Mouse (Mus musculus): ENCODE data around the gene Slc7a8. TPM values are rescaled to one million over a fixed set of nuclear protein-coding genes. Genes with fewer than 3 reads are reported as not detected.

Gene Slc7a8
- polyA plus RNA-seq, 1 experiment = 352 TPM

GRCm38 (mm10) chr14:54686522-54687143 is 95.1 kb downstream of the Slc7a8 start, which contains the start of gene Acin1:
TSS of gene Acin1 (minus strand) at chr14:54686931.
- WGBS = under 1% methylated on average over 44 of the region's 44 CpGs
- peak; percentile 100 for DNase-seq
- Histone ChIP-seq H3K4me3 (ENCODE audit: insufficient read depth, low read depth, low read length) (peak within 1 kb of the TSS; percentile 98), H3K4me1 (ENCODE audit: control insufficient read depth, insufficient read depth, low read length) (peaks cover 7% of the 10 kb centered on the region; the same call in 1 of the 2 replicates), H3K27ac (ENCODE audit: insufficient read depth, low read depth, low read length) (peak within 1 kb of the TSS; percentile 99), H3K27me3 (replicated peaks; ENCODE audit: control insufficient read depth, insufficient read depth, low read length) (no peaks in the 10 kb centered on the region), H3K36me3 (ENCODE audit: control insufficient read depth, insufficient read depth, low read length) (no peaks in the 10 kb centered on the region; the same call in none of the 2 replicates)
- peak; percentile 80 for TF ChIP-seq POLR2A (IDR thresholded peaks at IDR 0.05; ENCODE audit: low read depth, low read length)
- TF ChIP-seq CTCF (conservative IDR thresholded peaks at IDR 0.05; ENCODE audit: insufficient read depth, insufficient read length, low read depth, low read length) = no peak

- peaks cover 7% of the 10 kb centered on the region; the same call in 1 of the 2 replicates for H3K4me1 ChIP-seq (ENCODE audit: control insufficient read depth, insufficient read depth, low read length)
- no peaks in the 10 kb centered on the region; the same call in none of the 2 replicates for H3K36me3 ChIP-seq (ENCODE audit: control insufficient read depth, insufficient read depth, low read length)
- no peak for TF ChIP-seq POLR2A (IDR thresholded peaks at IDR 0.05; ENCODE audit: low read depth, low read length)
- peak; percentile 29; the same call in 1 of the 2 replicates for TF ChIP-seq CTCF (conservative IDR thresholded peaks at IDR 0.05; ENCODE audit: insufficient read depth, insufficient read length, low read depth, low read length)
- peak within 1 kb of the TSS; percentile 99 for H3K27ac ChIP-seq (ENCODE audit: insufficient read depth, low read depth, low read length)
- H3K4me3 ChIP-seq (ENCODE audit: insufficient read depth, low read depth, low read length) = peak within 1 kb of the TSS; percentile 98
- under 1% methylated on average over 40 of the region's 41 CpGs for WGBS
- H3K27me3 ChIP-seq (replicated peaks; ENCODE audit: control insufficient read depth, insufficient read depth, low read length) = no peaks in the 10 kb centered on the region
- DNase-seq = peak; percentile 89
These were observed 95.7 kb downstream of the Slc7a8 start, which contains the start of gene 1700123O20Rik for GRCm38 (mm10) chr14:54686063-54686521. TSS of gene 1700123O20Rik (plus strand) at chr14:54686216.

GRCm38 (mm10) chr14:54685471-54685870 is 96.3 kb downstream of the Slc7a8 start:
- Histone ChIP-seq H3K36me3 (ENCODE audit: control insufficient read depth, insufficient read depth, low read length) (no peaks in the 10 kb centered on the region; the same call in none of the 2 replicates), H3K27me3 (replicated peaks; ENCODE audit: control insufficient read depth, insufficient read depth, low read length) (no peaks in the 10 kb centered on the region), H3K27ac (ENCODE audit: insufficient read depth, low read depth, low read length) (peak overlapping the region; percentile 99), H3K4me3 (ENCODE audit: insufficient read depth, low read depth, low read length) (peak overlapping the region; percentile 93), H3K4me1 (ENCODE audit: control insufficient read depth, insufficient read depth, low read length) (peaks cover 7% of the 10 kb centered on the region; the same call in 1 of the 2 replicates)
- DNase-seq = no peak
- no peak for TF ChIP-seq POLR2A (IDR thresholded peaks at IDR 0.05; ENCODE audit: low read depth, low read length)
- TF ChIP-seq CTCF (conservative IDR thresholded peaks at IDR 0.05; ENCODE audit: insufficient read depth, insufficient read length, low read depth, low read length) = no peak
- WGBS = 1% methylated on average over 8 of the region's 8 CpGs

GRCm38 (mm10) chr14:54682396-54682795 is 99.3 kb downstream of the Slc7a8 start:
- no peaks in the 10 kb centered on the region for H3K27me3 ChIP-seq (replicated peaks; ENCODE audit: control insufficient read depth, insufficient read depth, low read length)
- H3K4me1 ChIP-seq (ENCODE audit: control insufficient read depth, insufficient read depth, low read length) = 0 out of 2 replicates have a peak, but pooled peaks cover 10% of the 10 kb centered on the region
- TF ChIP-seq POLR2A (IDR thresholded peaks at IDR 0.05; ENCODE audit: low read depth, low read length) (no peak), CTCF (conservative IDR thresholded peaks at IDR 0.05; ENCODE audit: insufficient read depth, insufficient read length, low read depth, low read length) (no peak)
- DNase-seq = no peak
- H3K27ac ChIP-seq (ENCODE audit: insufficient read depth, low read depth, low read length) = no peak overlapping the region
- 66% methylated on average over 3 of the region's 3 CpGs for WGBS
- no peaks in the 10 kb centered on the region; the same call in 1 of the 2 replicates for H3K36me3 ChIP-seq (ENCODE audit: control insufficient read depth, insufficient read depth, low read length)
- H3K4me3 ChIP-seq (ENCODE audit: insufficient read depth, low read depth, low read length) = no peak overlapping the region

- DNase-seq = peak; percentile 74
- TF ChIP-seq POLR2A (IDR thresholded peaks at IDR 0.05; ENCODE audit: low read depth, low read length) = no peak
- TF ChIP-seq CTCF (conservative IDR thresholded peaks at IDR 0.05; ENCODE audit: insufficient read depth, insufficient read length, low read depth, low read length) = no peak
- 53% methylated on average over 16 of the region's 16 CpGs for WGBS
These were observed 103.0 kb downstream of the Slc7a8 start for GRCm38 (mm10) chr14:54678657-54679304.

GRCm38 (mm10) chr14:54676290-54676689 is 105.5 kb downstream of the Slc7a8 start:
- 87% methylated on average over 5 of the region's 5 CpGs for WGBS
- Histone ChIP-seq H3K27me3 (replicated peaks; ENCODE audit: control insufficient read depth, insufficient read depth, low read length) (no peaks in the 10 kb centered on the region), H3K27ac (ENCODE audit: insufficient read depth, low read depth, low read length) (no peak overlapping the region), H3K4me3 (ENCODE audit: insufficient read depth, low read depth, low read length) (no peak overlapping the region), H3K36me3 (ENCODE audit: control insufficient read depth, insufficient read depth, low read length) (no peaks in the 10 kb centered on the region; the same call in 1 of the 2 replicates), H3K4me1 (ENCODE audit: control insufficient read depth, insufficient read depth, low read length) (peaks cover 12% of the 10 kb centered on the region; the same call in 1 of the 2 replicates)
- no peak for DNase-seq
- TF ChIP-seq CTCF (conservative IDR thresholded peaks at IDR 0.05; ENCODE audit: insufficient read depth, insufficient read length, low read depth, low read length) = no peak
- no peak for TF ChIP-seq POLR2A (IDR thresholded peaks at IDR 0.05; ENCODE audit: low read depth, low read length)

More at GRCm38 (mm10) chr14:54678657-54679304, 103.0 kb downstream of the Slc7a8 start:
- Histone ChIP-seq H3K27ac (ENCODE audit: insufficient read depth, low read depth, low read length) (no peak overlapping the region), H3K4me1 (ENCODE audit: control insufficient read depth, insufficient read depth, low read length) (0 out of 2 replicates have a peak, but pooled peaks cover 10% of the 10 kb centered on the region), H3K4me3 (ENCODE audit: insufficient read depth, low read depth, low read length) (no peak overlapping the region), H3K36me3 (ENCODE audit: control insufficient read depth, insufficient read depth, low read length) (no peaks in the 10 kb centered on the region; the same call in 1 of the 2 replicates), H3K27me3 (replicated peaks; ENCODE audit: control insufficient read depth, insufficient read depth, low read length) (no peaks in the 10 kb centered on the region)
